Mouse (Mus musculus): Measurements from ENCODE around the gene Grik5. TPM values are rescaled to one million over a fixed set of nuclear protein-coding genes. Genes with fewer than 3 reads are reported as not detected.

The Grik5 gene
- polyA plus RNA-seq, 1 experiment from 2014 or later: 1.7 TPM

DNA sequence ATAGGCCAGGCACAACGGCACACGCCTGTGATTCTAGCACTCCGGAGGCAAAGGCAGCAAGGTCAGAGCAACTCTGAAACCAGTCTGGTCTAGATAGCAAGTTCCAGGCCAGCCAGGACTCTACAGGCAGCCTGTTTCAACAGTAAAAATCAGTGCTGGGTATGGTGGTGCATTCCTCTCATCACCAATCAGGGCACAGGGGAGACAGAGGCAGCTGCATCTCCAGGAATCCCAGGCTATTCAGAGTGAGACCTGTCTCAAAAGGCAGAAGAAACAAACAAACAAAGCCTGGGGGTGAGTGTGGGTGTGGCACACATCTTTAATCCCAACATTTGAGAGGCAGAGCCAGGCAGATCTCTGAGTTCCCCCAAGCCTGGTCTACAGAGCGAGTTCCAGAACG, 88.8 kb downstream of the Grik5 start:
- 85% methylated on average over 5 of the region's 5 CpGs for WGBS
- ATAC-seq (ENCODE audit: low FRiP score, low TSS enrichment) (no peak), DNase-seq (ENCODE audit: low spot score) (no peak)
- no peaks in the 10 kb centered on the region for H3K9me3 ChIP-seq (ENCODE audit: control insufficient read depth, low read length)
- H3K27me3 ChIP-seq (ENCODE audit: control insufficient read depth, insufficient read depth, low read length): no peaks in the 10 kb centered on the region
- no peak overlapping the region for H3K27ac ChIP-seq (replicated peaks)
- H3K4me2 ChIP-seq (replicated peaks; ENCODE audit: low read depth): no peak overlapping the region
- no peaks in the 10 kb centered on the region for H3K4me1 ChIP-seq (replicated peaks; ENCODE audit: control insufficient read depth, insufficient read depth)
- H3K36me3 ChIP-seq (ENCODE audit: control insufficient read depth, insufficient read depth, low read length): no peaks in the 10 kb centered on the region
- no peak for TF ChIP-seq EP300 (optimal IDR thresholded peaks at IDR 0.05)
- no peak for TF ChIP-seq CTCF (IDR thresholded peaks at IDR 0.05; ENCODE audit: low read depth)
- no peak overlapping the region for H3K4me3 ChIP-seq (ENCODE audit: low read depth, low read length)
- no peak overlapping the region for H3K9ac ChIP-seq (ENCODE audit: low read length)

DNA sequence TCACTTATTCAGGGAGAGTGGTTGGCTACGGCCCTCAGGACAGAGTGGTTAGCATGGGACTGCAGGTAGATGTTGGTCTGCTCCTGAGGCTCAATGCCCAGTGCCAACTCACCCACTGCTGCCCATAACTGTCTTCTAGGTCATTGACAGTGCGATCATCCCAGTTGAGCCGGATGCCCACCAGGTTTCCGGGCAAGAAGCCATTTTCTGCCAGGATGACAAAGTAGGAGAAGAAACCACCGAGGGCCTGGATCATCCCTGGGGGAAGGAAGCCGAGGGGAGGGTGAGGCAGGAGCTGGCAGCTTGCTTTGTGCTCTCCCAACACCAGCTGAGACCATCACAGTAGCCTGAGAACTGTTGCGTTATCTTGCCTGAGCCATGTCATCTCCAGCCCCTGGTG, 91.7 kb downstream of the Grik5 start:
- Histone ChIP-seq H3K27me3 (ENCODE audit: control insufficient read depth, insufficient read depth, low read length) (no peaks in the 10 kb centered on the region), H3K27ac (replicated peaks) (no peak overlapping the region), H3K4me1 (replicated peaks; ENCODE audit: control insufficient read depth, insufficient read depth) (no peaks in the 10 kb centered on the region), H3K4me3 (ENCODE audit: low read depth, low read length) (no peak overlapping the region), H3K9me3 (ENCODE audit: control insufficient read depth, low read length) (no peaks in the 10 kb centered on the region), H3K4me2 (replicated peaks; ENCODE audit: low read depth) (no peak overlapping the region), H3K36me3 (ENCODE audit: control insufficient read depth, insufficient read depth, low read length) (no peaks in the 10 kb centered on the region), H3K9ac (ENCODE audit: low read length) (no peak overlapping the region)
- WGBS: 73% methylated on average over 7 of the region's 7 CpGs
- TF ChIP-seq EP300 (optimal IDR thresholded peaks at IDR 0.05) (no peak), CTCF (IDR thresholded peaks at IDR 0.05; ENCODE audit: low read depth) (no peak)
- no peak for ATAC-seq (ENCODE audit: low FRiP score, low TSS enrichment)
- DNase-seq (ENCODE audit: low spot score): no peak

DNA sequence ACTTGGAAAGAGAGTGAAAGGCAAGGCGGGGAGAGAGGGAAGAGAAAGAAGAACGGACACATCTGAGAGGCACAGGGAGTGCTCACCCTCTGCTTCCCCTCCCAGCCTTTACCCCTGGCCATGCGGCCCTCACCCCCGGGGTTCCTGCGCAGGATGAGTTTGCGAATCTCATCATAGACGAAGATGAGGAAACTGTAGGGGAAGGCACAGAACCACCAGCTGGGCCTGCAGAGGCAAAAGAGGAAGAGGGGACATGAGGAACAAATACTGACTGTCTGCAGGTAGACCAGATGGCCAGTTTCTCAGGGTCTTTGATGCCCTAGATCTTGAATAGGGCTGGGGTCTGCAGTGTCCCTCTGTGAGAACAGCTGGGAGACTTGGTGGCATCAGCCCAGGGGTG, 93.4 kb downstream of the Grik5 start:
- Histone ChIP-seq H3K4me1 (replicated peaks; ENCODE audit: control insufficient read depth, insufficient read depth) (no peaks in the 10 kb centered on the region), H3K9me3 (ENCODE audit: control insufficient read depth, low read length) (no peaks in the 10 kb centered on the region), H3K4me2 (replicated peaks; ENCODE audit: low read depth) (no peak overlapping the region), H3K27me3 (ENCODE audit: control insufficient read depth, insufficient read depth, low read length) (no peaks in the 10 kb centered on the region), H3K36me3 (ENCODE audit: control insufficient read depth, insufficient read depth, low read length) (no peaks in the 10 kb centered on the region), H3K9ac (ENCODE audit: low read length) (no peak overlapping the region), H3K27ac (replicated peaks) (no peak overlapping the region), H3K4me3 (ENCODE audit: low read depth, low read length) (no peak overlapping the region)
- WGBS: 79% methylated on average over 7 of the region's 7 CpGs
- DNase-seq (ENCODE audit: low spot score): no peak
- TF ChIP-seq EP300 (optimal IDR thresholded peaks at IDR 0.05) (no peak), CTCF (IDR thresholded peaks at IDR 0.05; ENCODE audit: low read depth) (no peak)
- no peak for ATAC-seq (ENCODE audit: low FRiP score, low TSS enrichment)

DNA sequence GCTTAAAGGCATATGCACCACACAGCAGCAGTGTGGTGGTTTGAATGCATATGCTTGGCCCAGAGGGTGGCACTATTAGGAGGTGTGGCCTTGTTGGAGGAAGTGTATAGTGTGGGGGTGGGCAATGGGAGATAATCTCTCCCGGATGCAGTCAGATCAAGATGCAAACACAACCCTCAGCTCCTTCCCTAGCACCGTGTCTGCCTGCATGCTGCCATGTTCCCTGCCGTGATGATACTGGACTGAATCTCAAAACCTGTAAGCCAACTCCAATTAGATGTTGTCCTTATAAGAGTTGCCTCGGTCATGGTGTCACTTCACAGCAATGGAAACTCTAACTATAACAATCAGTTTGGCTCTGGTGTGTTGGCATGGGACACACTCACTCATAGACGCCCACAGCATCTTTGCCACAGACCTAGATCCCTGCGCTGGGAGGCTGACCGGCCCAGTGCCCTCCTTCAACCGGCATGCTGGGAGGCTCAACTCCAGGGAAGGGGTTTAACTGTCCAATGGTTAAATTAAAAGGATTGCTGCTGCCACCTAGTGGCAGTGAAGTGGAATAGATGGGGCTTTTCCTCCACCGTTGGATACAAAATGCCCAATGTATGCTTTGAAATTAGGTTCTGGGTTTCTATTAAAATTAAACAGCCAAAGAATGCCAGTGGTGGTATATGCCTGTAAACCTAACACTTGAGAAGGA, 97.1 kb downstream of the Grik5 start:
- DNase-seq (ENCODE audit: low spot score): no peak
- Histone ChIP-seq H3K27me3 (ENCODE audit: control insufficient read depth, insufficient read depth, low read length) (no peaks in the 10 kb centered on the region), H3K9ac (ENCODE audit: low read length) (no peak overlapping the region), H3K4me2 (replicated peaks; ENCODE audit: low read depth) (no peak overlapping the region), H3K4me1 (replicated peaks; ENCODE audit: control insufficient read depth, insufficient read depth) (no peaks in the 10 kb centered on the region), H3K4me3 (ENCODE audit: low read depth, low read length) (no peak overlapping the region), H3K27ac (replicated peaks) (no peak overlapping the region), H3K9me3 (ENCODE audit: control insufficient read depth, low read length) (no peaks in the 10 kb centered on the region), H3K36me3 (ENCODE audit: control insufficient read depth, insufficient read depth, low read length) (peaks cover 4% of the 10 kb centered on the region; the same call in 1 of the 2 replicates)
- peak; percentile 82 for TF ChIP-seq CTCF (IDR thresholded peaks at IDR 0.05; ENCODE audit: low read depth)
- TF ChIP-seq EP300 (optimal IDR thresholded peaks at IDR 0.05): no peak
- ATAC-seq (ENCODE audit: low FRiP score, low TSS enrichment): no peak
- WGBS: 29% methylated on average over 9 of the region's 9 CpGs

DNA sequence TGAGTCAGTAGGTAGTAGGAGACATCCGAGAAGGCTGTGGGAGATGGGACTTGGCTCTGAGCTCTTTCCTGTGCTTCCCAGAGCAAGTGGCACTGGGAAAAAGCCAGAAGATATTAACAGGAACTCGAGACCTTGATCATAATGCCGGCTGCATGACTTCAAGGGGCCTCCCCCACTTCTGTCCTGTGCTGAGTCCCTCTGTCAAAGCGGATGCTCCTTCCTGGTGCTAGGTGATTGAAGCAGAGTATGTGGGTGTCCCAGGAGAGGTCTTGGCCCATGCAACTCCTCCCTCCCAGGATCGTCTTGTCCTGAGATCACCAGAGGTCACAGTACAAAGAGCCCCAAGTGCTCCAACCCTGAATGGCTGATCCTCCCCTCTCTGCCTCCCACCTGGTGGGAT, 98.2 kb downstream of the Grik5 start:
- no peaks in the 10 kb centered on the region for H3K4me1 ChIP-seq (replicated peaks; ENCODE audit: control insufficient read depth, insufficient read depth)
- no peaks in the 10 kb centered on the region for H3K27me3 ChIP-seq (ENCODE audit: control insufficient read depth, insufficient read depth, low read length)
- H3K4me2 ChIP-seq (replicated peaks; ENCODE audit: low read depth): no peak overlapping the region
- ATAC-seq (ENCODE audit: low FRiP score, low TSS enrichment): no peak
- WGBS: 63% methylated on average over 5 of the region's 5 CpGs
- no peak overlapping the region for H3K27ac ChIP-seq (replicated peaks)
- TF ChIP-seq CTCF (IDR thresholded peaks at IDR 0.05; ENCODE audit: low read depth): no peak
- TF ChIP-seq EP300 (optimal IDR thresholded peaks at IDR 0.05): no peak
- H3K4me3 ChIP-seq (ENCODE audit: low read depth, low read length): no peak overlapping the region
- no peak overlapping the region for H3K9ac ChIP-seq (ENCODE audit: low read length)
- H3K36me3 ChIP-seq (ENCODE audit: control insufficient read depth, insufficient read depth, low read length): peaks cover 6% of the 10 kb centered on the region
- H3K9me3 ChIP-seq (ENCODE audit: control insufficient read depth, low read length): no peaks in the 10 kb centered on the region
- DNase-seq (ENCODE audit: low spot score): no peak

DNA sequence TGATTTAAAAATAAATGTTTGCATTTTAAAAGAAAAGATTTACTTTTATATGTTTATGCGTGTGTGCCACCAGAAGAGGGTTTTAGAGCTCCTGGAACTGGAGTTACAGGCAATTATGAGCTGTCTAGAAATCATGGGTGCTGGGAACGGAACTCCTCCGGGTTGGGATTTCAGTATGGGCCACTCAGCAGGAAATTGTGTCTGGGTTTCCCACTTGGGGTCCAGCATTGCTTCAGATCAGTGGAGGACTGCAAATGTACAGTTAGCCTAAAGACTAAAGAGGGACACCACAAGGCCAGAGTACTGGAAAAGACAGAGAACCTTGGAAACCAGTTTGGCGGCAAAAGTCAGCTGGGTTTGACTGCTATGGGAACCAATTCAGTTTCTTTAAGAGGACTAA, 98.9 kb downstream of the Grik5 start:
- TF ChIP-seq CTCF (IDR thresholded peaks at IDR 0.05; ENCODE audit: low read depth): no peak
- no peak for TF ChIP-seq EP300 (optimal IDR thresholded peaks at IDR 0.05)
- Histone ChIP-seq H3K4me3 (ENCODE audit: low read depth, low read length) (no peak overlapping the region), H3K4me1 (replicated peaks; ENCODE audit: control insufficient read depth, insufficient read depth) (no peaks in the 10 kb centered on the region), H3K27me3 (ENCODE audit: control insufficient read depth, insufficient read depth, low read length) (no peaks in the 10 kb centered on the region), H3K9ac (ENCODE audit: low read length) (no peak overlapping the region), H3K4me2 (replicated peaks; ENCODE audit: low read depth) (no peak overlapping the region), H3K36me3 (ENCODE audit: control insufficient read depth, insufficient read depth, low read length) (peaks cover 6% of the 10 kb centered on the region), H3K9me3 (ENCODE audit: control insufficient read depth, low read length) (no peaks in the 10 kb centered on the region), H3K27ac (replicated peaks) (no peak overlapping the region)
- DNase-seq (ENCODE audit: low spot score) (no peak), ATAC-seq (ENCODE audit: low FRiP score, low TSS enrichment) (no peak)
- 78% methylated on average over 4 of the region's 4 CpGs for WGBS
